Mouse (Mus musculus): ENCODE measurements around the gene Slc16a3.

The Slc16a3 gene

DNA sequence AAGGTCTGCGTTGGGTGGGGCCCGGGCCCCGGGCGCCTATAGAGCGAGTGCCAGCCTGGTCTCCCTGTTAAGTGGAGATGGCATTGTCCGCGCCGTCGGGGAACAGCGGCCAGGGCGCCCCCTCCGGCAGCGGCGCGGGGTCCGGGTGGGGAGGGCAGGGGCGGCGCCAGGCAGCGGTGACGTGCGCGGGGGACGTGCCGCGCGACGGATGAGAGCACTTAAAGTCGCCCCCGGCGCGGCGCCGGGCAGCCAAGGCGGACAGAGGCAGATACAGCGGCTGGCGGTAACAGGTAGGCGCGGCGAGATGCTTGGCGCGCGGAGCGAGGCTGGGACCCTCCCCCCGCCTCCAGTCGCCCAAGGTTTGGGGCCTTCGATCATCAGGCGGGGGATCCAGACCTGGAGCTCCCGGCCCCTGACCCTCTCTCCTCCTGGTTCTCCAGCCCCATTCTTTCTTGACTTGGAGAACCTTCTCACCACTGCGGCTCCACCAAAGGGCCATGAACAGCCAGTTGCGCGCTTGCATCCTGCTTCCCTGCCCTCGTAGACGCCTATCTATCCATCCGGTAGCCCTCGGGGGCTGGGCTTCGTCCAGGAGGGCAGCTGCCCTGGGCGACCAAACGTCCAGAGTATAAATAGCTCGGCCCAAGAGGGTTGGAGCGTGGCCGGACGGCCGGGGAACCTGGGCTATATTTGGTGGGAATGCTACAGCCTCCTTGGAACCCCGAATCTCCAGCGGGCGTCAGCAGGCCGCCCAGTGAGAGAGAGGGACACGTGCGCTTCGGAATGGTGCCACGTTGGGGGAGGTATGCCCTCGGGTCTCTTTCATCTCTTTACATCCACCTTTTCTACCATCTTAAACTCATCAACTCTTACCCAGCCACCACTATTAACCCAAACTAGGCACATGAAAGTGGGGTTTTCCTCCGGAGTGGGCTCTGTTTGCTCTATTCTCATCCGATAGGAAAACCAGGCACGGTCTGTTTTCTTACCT is 876 bp downstream of the Slc16a3 start:
- DNase-seq (ENCODE audit: low spot score in 2 of 2): no peak

- no peak for DNase-seq (ENCODE audit: low spot score in 2 of 2)
These were observed 1.6 kb downstream of the Slc16a3 start for GRCm38 (mm10) chr11:120949863-120950262.

GRCm38 (mm10) chr11:120950281-120951202 is 2.3 kb downstream of the Slc16a3 start:
- peak; percentile 91 to 93 for DNase-seq (ENCODE audit: low spot score in 2 of 2)

- no peak for DNase-seq (ENCODE audit: low spot score in 2 of 2)
These were observed 3.0 kb downstream of the Slc16a3 start for GRCm38 (mm10) chr11:120951237-120951636.

- DNase-seq (ENCODE audit: low spot score in 2 of 2): no peak
These were observed 3.8 kb downstream of the Slc16a3 start for GRCm38 (mm10) chr11:120951731-120952730.

GRCm38 (mm10) chr11:120954936-120955335 is 6.7 kb downstream of the Slc16a3 start:
- no peak for DNase-seq (ENCODE audit: low spot score in 2 of 2)

DNA sequence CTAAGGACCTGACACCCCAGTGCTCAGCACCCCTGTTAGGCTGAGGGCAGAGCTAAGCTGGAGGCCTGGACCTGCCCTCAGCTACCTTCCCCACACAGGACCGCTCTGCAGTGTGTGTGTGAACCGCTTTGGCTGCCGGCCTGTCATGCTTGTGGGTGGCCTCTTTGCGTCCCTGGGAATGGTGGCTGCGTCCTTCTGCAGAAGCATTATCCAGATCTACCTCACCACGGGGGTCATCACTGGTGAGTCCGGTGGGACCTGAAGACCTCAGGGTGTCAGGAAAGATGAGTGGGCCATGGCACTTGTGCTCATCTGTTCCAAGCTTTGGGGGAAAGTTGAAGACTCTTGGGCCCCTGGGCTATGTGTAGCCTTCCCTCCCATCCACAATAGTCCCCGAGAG is 7.4 kb downstream of the Slc16a3 start:
- DNase-seq (ENCODE audit: low spot score in 2 of 2): no peak

DNA sequence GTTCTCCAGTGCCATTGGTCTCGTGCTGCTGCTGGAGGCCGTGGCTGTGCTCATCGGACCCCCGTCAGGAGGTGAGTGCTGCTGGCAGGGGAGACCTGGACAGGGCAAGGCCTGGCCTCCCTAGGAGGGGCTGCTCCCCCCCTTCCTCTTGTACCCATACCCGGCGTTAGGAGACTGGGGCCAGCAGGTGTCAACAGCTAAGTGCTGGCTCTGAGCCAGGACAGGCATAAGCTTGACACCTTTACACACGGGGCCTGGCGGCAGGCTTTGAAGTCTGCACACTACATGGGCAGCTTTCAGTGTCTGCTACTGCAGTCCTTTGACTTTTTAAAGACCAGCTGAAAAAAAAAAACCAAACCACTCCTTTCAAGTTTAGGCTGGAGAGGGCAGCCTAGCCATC is 8.8 kb downstream of the Slc16a3 start:
- no peak for DNase-seq (ENCODE audit: low spot score in 2 of 2)

DNA sequence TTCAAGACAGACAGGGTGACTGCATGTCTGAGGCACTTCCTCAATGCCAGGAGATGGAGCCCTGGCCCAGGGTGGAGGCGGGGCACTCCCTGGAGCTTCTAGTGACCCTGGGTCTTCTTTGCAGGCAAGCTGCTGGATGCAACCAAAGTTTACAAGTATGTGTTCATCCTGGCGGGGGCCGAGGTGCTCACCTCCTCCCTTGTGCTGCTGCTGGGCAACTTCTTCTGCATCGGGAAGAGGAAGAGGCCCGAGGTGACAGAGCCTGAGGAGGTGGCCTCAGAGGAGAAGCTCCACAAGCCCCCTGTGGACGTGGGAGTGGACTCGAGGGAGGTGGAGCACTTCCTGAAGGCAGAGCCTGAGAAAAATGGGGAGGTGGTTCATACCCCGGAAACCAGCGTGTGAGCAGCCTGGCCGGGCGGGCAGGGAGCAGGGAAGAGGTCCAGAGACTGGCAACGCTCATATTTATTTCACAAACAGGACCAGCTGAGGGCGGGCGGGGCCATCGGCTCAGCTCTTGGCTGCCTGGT is 9.5 kb downstream of the Slc16a3 start:
- no peak for DNase-seq (ENCODE audit: low spot score in 2 of 2)

DNA sequence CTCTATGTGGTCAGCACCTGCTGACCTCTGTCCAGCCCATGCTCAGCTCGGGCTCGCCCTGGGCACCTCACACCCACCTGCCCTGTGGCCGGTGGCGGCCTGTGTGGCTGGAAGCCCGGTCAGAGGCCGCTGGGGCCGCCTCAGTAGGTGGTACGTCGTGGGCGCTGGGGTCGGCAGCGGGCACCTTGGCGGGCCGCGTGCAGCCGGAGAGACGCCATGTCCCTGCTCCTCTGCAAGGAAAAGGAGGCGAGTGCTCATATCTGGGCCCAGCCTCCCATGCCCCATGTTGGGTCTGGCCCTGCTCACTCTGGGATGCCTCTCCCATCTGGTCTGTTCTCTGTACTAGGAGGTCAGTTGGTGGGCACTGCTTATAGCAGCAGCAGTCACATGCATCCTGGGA is 10.8 kb downstream of the Slc16a3 start:
- DNase-seq (ENCODE audit: low spot score in 2 of 2): no peak

DNA sequence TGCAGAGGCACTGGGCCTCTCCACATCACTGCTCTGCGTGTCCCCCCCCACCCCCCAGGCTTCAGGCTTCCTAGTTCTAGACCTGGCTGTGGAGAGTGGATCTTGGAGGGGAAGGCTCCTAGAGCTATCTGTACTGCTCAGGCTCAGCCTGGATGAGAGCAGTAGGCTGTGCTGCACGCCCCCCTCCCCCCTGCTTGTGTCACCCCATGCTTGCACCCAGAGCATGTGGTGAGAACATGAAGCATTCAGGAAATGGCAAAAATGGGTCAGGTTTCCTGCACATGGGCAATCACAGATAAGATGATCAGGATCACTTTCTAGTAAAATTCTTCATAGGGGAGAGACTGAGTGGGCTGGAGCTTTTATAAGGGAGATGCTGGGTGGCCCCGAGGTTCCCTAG is 11.3 kb downstream of the Slc16a3 start:
- no peak for DNase-seq (ENCODE audit: low spot score in 2 of 2)

DNA sequence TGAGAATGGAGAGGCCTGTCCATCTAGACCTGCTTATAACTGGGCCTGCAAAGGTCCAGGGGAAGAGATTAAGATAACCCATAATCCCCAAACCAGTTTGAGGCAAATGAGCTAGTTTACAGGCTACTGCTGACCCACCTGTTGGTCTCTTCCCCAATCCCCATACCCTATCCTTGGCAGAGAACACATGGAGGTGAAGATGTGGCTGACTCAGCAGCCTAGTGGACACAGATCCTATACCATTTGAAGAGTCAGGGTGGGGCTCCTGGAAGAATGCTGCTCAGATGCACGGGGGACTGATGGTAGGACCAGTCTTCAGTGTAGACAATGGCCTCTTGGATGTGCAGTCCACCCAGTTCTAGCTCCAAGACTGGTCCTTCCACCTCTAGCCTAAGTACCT is 12.0 kb downstream of the Slc16a3 start:
- DNase-seq (ENCODE audit: low spot score in 2 of 2): no peak

DNA sequence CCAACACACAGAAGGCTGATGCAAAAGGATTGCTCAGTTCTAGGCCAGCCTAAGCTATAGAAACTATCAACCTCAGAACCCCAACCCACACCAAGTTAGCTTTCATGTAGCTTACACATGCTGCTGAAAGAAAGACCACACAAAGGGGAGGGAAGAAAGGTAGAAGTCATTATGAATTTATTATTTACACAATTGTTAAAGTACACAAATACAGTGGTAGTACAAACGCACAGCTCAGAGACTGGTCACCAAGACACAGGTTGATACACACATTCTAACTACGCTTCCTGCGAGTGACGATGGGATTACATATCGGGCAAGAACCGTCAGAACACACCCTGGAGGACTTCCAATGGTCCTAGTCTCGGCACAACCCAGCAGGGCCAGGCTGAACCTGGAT is 13.3 kb downstream of the Slc16a3 start:
- no peak for DNase-seq (ENCODE audit: low spot score in 2 of 2)

- DNase-seq (ENCODE audit: low spot score in 2 of 2): no peak
These were observed 13.9 kb downstream of the Slc16a3 start for GRCm38 (mm10) chr11:120962050-120962771.

- DNase-seq (ENCODE audit: low spot score in 2 of 2): no peak
These were observed 14.6 kb downstream of the Slc16a3 start for GRCm38 (mm10) chr11:120962909-120963308.

DNA sequence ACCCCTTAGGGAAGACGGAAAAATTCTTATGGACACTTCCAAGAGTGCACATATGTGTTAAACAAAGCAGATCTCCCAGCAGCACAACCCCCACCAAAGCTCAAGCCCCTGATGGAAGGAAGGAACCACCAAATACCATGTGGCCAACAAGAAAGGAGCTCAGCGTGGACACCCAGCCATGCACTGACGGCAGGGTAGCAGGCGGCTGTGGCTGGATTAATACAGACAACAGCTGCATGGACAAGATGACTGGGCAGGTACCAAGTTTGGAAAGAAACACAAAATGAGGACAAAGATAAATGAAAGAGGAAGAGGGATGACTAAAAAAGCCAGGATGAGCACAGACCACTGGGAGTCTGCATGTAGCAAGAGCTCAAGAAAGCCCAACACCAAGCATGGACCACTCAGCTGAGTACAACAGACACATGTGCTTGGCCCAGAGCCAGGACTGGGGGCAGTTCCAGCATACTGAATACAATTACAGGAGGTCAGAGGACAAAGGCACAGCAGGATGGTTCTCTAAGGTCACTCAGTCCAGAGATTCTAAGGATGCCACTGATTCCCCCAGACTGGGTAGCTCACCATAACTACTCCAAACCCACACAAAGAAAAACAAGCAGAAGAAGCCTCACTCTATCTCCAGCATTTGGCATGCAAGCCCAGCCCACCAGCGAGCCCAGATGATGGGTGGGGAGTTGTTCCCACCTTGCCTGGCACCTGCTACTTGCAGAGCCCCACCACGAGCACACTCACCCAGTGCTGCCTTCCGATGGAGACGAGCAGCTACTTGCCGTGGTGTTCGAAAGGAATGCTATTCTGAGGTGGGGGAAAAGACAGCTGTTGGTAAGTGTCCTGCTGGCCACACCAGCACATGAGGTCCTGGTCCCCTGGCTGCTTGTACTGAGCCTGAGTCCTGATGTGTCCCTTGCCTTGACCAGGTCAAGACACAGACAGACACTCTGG is 16.2 kb downstream of the Slc16a3 start:
- DNase-seq (ENCODE audit: low spot score in 2 of 2): no peak

DNA sequence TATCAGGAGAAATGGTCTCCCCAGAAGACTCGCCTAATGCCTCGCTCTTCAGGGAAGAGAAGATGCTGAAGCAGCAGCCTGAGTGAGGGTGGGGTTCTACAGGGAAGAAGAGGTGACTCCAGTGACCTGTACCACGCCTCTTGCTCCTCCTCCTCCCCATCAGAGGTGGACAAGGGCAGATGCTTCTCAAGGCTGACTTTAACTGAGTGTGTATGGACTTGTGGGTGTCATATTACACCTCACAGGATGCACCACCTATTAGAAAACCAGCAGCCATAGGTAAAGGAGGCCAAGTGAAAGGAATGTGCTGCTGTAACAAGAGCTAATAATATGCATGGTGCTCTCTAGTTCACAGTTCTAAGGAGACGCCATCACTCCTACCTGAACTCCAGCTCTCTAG is 17.3 kb downstream of the Slc16a3 start:
- DNase-seq (ENCODE audit: low spot score in 2 of 2): no peak

- DNase-seq (ENCODE audit: low spot score in 2 of 2): no peak
These were observed 21.5 kb downstream of the Slc16a3 start for GRCm38 (mm10) chr11:120969742-120970141.

GRCm38 (mm10) chr11:120971237-120971636 is 23.0 kb downstream of the Slc16a3 start:
- no peak for DNase-seq (ENCODE audit: low spot score in 2 of 2)
